Mouse (Mus musculus): ENCODE data around the gene Ip6k3.
A peak's percentile ranks its signal among the peaks of the same experiment; 100 is the strongest.

DNA sequence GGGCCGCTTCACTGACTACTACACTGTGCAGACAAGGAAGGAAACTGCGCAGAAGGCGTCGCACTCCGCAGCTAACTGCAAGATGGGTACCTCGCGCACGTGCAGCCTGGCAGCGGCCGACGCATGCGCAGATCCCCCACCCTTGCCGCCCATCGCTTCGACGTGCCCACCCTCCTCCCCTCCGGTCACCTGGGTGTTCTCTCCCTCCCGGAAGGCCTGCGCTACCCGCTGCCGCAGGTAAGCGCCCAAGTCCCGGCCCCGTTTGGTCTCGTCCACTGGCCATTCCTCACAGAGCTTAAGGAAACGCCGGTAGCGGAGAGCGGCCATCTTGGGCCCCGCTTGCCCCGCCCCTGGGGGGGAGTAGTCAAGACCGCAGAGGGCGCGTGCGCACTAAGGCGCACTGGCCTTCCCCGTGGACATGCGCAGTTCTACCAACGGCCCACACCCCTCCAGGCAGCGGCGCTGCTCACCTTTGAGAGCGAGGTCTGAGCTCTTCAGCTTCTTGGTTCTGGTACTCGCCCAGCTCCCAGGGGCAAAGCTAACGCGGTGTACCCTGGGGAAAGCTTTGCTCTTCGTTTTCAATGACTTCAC lies 33.9 kb downstream of the Ip6k3 start, which contains the start of gene Uqcc2:
- peak; percentile 47; the same call in 1 of the 2 replicates for TF ChIP-seq POLR2A (IDR thresholded peaks at IDR 0.05; ENCODE audit: extremely low read depth, insufficient read depth, low read length)
- peak; percentile 75 for TF ChIP-seq CTCF (IDR thresholded peaks at IDR 0.05; ENCODE audit: low read depth, low read length)
